Mouse (Mus musculus) neural tube, embryonic 12.5 days (tissue): ENCODE data around the gene Cdca7. TPM values are rescaled to one million over a fixed set of nuclear protein-coding genes. Genes with fewer than 3 reads are reported as not detected.

ENCODE experiments used
- ATAC-seq: fragments of 200-750 bp; cut with Nextera tagmentation; 2 replicates; pipeline ENCODE4 v1.8.0; 2017; ENCODE audit warnings: low read depth, mild to moderate bottlenecking, moderate TSS enrichment, moderate library complexity; ENCODE audit not compliant: low FRiP score
- H3K27ac ChIP-seq: fragments of 300-500 bp; sonication (generic); 2 replicates; pipeline ENCODE4 v1.5.1; 2016
- H3K27me3 ChIP-seq: fragments of 300-500 bp; sonication (generic); replicated peaks from 2 replicates; pipeline ENCODE4 v1.6.1; 2016; ENCODE audit warnings: mild to moderate bottlenecking
- H3K36me3 ChIP-seq: fragments of 300-500 bp; sonication (generic); 2 replicates; pipeline ENCODE4 v1.6.1; 2016; ENCODE audit warnings: mild to moderate bottlenecking
- H3K4me1 ChIP-seq: fragments of 300-500 bp; sonication (generic); 2 replicates; pipeline ENCODE4 v1.6.1; 2016
- H3K4me2 ChIP-seq: fragments of 300-500 bp; sonication (generic); replicated peaks from 2 replicates; pipeline ENCODE4 v1.6.1; 2016; ENCODE audit warnings: mild to moderate bottlenecking
- H3K4me3 ChIP-seq: fragments of 300-500 bp; sonication (generic); 2 replicates; pipeline ENCODE4 v1.5.1; 2016
- H3K9ac ChIP-seq: fragments of 300-500 bp; sonication (generic); 2 replicates; pipeline ENCODE4 v1.6.1; 2016; ENCODE audit warnings: mild to moderate bottlenecking
- H3K9me3 ChIP-seq: fragments of 300-500 bp; sonication (generic); 2 replicates; pipeline ENCODE4 v1.6.1; 2016; ENCODE audit warnings: mild to moderate bottlenecking
- WGBS: fragments of 180-500 bp; shearing (Covaris S2); methylation state at CpG from one replicate; pipeline ENCODE4 v1.1.7; 2016; 5-methylcytosine and 5-hydroxymethylcytosine counted together
- polyA plus RNA-seq: library from polyadenylated mRNA; unstranded; fragments of >200 nt; fragmentation: Nextera tagmentation; extraction: Ambion mirVana; gene quantifications from 2 replicates; pipeline ENCODE4 v1.2.1, GENCODE M21; 2016

Gene Cdca7
- polyA plus RNA-seq, 1 experiment from 2014 or later = 109 TPM

DNA sequence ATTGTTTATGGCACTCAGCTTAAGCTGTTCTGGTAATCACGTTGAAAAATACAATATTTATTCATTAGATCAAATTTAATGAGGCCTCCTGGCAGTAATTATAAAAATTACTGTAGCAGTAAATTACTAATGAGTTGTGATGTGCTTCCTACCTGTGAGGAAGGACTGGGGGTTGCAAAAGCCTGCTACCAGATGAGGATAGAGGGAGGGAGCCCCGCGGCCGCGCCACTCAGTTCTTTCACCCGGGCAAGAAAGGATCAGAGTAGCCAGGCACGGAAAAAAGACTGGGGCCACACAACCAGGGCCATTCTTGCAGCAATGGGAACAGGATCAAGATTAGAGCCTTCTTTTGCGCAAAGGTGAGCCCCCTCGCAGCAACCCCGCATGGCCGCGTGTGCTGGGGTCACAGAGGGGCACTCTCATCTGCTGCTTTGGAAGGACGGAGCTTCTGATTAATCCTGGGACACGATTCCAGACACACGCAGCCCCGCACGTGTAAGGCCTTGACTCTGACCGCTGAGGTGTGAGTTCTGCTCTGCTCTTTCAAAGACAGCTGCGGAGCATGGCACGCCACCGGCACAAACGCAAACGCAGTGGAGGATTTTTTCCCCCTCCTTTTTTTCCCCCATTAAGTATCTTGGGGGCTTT, 23.2 kb downstream of the Cdca7 start:
- Histone ChIP-seq H3K27ac (no peak overlapping the region), H3K4me3 (peak overlapping the region; percentile 20; the same call in 1 of the 2 replicates), H3K4me2 (peak overlapping the region; percentile 61), H3K9ac (no peak overlapping the region), H3K27me3 (peaks cover 7% of the 10 kb centered on the region; the same call in 1 of the 2 replicates), H3K36me3 (no peaks in the 10 kb centered on the region), H3K4me1 (peaks cover 15% of the 10 kb centered on the region), H3K9me3 (no peaks in the 10 kb centered on the region)
- 4% methylated on average over 23 of the region's 23 CpGs for WGBS
- ATAC-seq = no peak

DNA sequence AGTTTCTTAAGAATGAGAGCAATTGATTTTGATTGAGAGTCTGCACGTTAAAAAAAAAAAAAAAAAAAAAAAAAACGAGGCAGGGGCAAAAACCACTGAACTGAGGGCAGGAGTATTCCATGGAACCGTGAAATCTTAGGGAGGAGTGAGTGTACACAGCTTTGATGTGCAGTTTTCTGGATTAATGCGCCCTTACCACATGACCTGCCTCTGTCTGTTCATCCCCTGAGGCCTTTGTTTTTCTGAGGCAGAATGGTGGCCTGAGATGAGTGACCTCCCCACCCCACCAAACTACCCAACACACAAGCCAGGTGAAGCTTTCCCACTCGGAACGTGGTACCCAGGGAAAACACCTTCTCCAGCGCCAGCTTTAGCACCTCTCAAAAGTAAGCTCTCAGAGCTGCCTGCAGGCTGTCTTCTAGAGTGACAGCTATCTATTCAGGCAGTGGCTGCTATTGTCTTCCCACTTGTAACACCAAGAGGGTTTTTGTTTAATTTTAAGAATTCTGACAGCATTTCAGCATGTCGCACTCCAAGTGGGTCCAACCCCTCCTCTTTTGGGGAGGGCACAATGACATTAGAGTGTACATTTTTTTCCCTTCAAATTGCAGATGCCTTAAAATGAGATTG, 23.9 kb downstream of the Cdca7 start:
- ATAC-seq = no peak; the same call in 1 of the 2 replicates
- Histone ChIP-seq H3K4me1 (peaks cover 15% of the 10 kb centered on the region), H3K36me3 (no peaks in the 10 kb centered on the region), H3K4me2 (peak overlapping the region; percentile 61), H3K27me3 (peaks cover 7% of the 10 kb centered on the region; the same call in 1 of the 2 replicates), H3K4me3 (no peak overlapping the region), H3K9me3 (no peaks in the 10 kb centered on the region), H3K9ac (no peak overlapping the region), H3K27ac (no peak overlapping the region)
- WGBS = 14% methylated on average over 8 of the region's 8 CpGs

DNA sequence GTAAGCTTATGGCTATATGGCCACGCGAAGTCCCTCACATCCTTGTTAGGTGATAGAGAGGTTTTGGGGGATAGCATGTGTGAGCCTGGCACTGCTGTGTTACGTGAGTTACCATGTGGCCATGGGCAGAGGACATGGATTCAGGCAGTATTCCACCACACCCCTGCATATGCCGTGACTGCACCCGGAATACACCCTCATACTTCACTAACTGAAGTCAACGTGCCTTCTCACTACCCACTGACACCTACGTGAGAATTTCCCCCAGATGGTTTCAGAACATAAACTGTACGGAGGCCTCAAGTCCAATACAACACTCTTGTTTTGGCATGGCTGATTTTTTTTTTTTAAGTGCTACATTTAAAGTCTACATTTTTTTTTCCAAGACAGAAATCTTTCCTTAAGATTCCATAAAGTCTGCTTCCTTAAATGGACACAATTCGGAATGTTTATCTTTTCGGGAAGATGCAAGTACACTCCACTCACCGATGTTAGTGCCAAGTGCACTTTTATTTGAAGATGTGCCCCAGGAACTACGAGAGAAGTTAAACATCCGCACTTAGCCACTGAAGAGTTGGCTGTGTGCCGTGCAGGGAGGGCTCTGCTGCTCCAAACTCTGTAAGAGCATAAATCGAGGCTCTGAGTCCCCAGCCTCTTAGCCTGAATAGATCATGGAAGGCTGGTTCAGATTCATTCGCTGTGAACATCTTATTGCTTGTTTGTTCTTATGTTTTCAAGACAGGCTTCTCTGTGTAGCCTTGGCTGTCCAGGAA, 26.3 kb downstream of the Cdca7 start:
- Histone ChIP-seq H3K27me3 (peaks cover 7% of the 10 kb centered on the region; the same call in 1 of the 2 replicates), H3K9ac (no peak overlapping the region), H3K4me3 (no peak overlapping the region), H3K27ac (no peak overlapping the region), H3K9me3 (no peaks in the 10 kb centered on the region), H3K36me3 (no peaks in the 10 kb centered on the region), H3K4me2 (no peak overlapping the region), H3K4me1 (peaks cover 17% of the 10 kb centered on the region)
- no peak for ATAC-seq
- 87% methylated on average over 16 of the region's 16 CpGs for WGBS

DNA sequence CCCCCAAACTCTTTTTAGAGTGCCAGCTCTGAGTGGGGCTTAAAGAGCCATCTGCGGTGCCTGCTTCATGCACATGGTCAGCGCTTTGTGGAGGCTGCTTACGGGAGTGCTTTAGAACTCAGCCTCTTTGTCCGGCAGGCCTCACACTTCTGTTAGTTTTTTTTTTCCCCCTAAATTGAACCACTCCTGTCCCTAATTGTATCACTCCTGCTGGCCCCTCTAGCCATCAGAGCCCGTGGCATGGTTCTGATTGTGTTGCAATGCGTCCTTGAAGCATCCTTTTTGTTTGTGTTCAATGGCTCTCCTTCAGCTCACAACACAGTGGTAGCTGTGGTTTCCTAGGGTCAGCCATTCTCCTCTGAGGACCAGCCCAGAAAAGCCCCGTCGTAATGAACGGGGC, 27.7 kb downstream of the Cdca7 start:
- peaks cover 17% of the 10 kb centered on the region for H3K4me1 ChIP-seq
- H3K36me3 ChIP-seq = no peaks in the 10 kb centered on the region
- no peak overlapping the region for H3K4me3 ChIP-seq
- WGBS = 24% methylated on average over 9 of the region's 9 CpGs
- H3K9ac ChIP-seq = no peak overlapping the region
- H3K27me3 ChIP-seq = peaks cover 2% of the 10 kb centered on the region; the same call in 1 of the 2 replicates
- H3K27ac ChIP-seq = no peak overlapping the region
- no peak for ATAC-seq
- no peak overlapping the region for H3K4me2 ChIP-seq
- no peaks in the 10 kb centered on the region for H3K9me3 ChIP-seq

DNA sequence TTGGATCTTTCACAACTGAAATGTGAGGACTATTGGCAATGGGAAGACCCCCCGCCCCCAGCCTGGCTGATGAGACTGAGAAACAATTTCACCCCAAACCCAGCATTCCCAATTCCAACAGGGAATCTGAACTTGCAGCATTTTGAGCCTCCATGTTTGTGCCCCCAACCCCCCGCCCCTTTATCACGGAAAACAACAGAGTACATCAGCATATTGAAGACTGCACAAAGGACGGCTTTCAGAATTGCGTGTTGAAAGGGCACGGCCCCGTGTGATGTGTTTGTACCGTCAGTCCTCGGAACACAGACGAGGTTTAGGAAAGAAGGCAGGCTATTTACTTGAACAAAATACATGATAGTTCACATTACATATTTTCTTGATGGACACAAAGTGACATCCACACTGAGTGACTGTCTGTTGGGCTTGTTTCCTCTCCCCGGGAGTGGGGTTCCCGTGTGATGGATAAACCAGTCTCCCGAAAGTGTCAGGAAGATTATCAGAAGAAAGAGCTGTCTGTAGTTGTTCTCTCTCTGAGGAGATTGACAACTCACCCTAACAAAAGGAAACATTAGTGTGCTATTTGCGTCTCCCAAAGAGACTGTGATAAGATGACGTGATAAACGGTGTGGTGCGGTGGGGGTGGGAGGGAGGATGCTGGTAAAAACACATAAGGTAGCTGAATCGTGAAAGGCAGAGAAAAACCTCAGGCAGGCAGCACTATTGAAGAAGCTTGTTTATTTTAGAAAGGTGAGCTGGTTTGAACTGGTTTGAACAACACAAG, 32.1 kb downstream of the Cdca7 start:
- no peak for ATAC-seq
- Histone ChIP-seq H3K4me2 (0 out of 2 replicates have a peak overlapping the region, but pooled peaks have one; percentile 16), H3K27ac (no peak overlapping the region), H3K9me3 (no peaks in the 10 kb centered on the region), H3K27me3 (peaks cover 8% of the 10 kb centered on the region; the same call in 1 of the 2 replicates), H3K4me3 (no peak overlapping the region), H3K4me1 (0 out of 2 replicates have a peak, but pooled peaks cover 8% of the 10 kb centered on the region), H3K36me3 (no peaks in the 10 kb centered on the region), H3K9ac (no peak overlapping the region)
- WGBS = 42% methylated on average over 18 of the region's 18 CpGs

DNA sequence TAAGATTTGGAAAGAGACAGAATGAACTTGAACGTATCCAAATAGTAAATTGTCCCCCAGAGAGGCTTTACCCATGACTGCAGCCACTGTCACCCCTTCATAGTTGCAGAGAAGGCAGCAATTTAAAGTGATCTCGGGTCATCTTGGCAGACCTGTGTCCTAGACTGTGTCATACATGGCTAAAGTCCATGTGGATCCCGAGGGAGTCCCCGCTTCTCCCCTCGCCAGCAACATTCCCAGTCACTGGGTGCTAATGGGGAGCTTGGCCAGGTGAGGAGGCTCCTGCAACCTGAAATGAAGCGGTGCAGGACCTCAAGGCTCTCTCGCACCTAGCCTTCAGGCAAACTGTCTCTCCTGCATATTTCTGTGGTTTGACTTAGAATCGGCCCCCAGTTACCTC, 32.9 kb downstream of the Cdca7 start:
- WGBS = 90% methylated on average over 8 of the region's 8 CpGs

DNA sequence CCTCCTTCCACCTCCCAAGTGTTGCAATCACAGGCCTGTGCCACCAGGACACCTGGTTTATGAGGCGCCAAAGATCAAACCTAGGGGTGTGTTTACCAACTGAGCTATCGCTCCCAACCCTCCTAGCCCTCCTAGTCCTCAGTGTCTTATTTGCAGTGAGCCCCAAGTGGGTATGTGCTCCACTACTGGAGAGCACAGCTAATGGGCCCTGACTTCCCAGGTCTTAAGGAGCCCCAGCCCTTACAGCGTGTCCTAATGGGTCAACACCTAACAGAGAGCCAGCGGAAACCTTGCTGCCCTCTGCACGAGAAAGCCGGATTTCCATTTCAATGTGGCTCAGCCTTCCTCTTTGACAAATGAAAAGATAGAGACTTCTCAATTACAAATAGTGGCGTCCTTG, 39.6 kb downstream of the Cdca7 start:
- H3K4me1 ChIP-seq = peaks cover 12% of the 10 kb centered on the region; the same call in 1 of the 2 replicates
- H3K4me2 ChIP-seq = no peak overlapping the region
- 30% methylated on average over 7 of the region's 7 CpGs for WGBS
- ATAC-seq = no peak
- no peak overlapping the region for H3K9ac ChIP-seq
- no peaks in the 10 kb centered on the region for H3K36me3 ChIP-seq
- peaks cover 27% of the 10 kb centered on the region for H3K27me3 ChIP-seq
- no peak overlapping the region for H3K4me3 ChIP-seq
- no peaks in the 10 kb centered on the region for H3K9me3 ChIP-seq
- no peak overlapping the region for H3K27ac ChIP-seq

More for the DNA sequence above, 32.9 kb downstream of the Cdca7 start:
- H3K4me3 ChIP-seq = no peak overlapping the region
- no peaks in the 10 kb centered on the region for H3K36me3 ChIP-seq
- H3K9me3 ChIP-seq = no peaks in the 10 kb centered on the region
- no peak overlapping the region for H3K9ac ChIP-seq
- no peak for ATAC-seq
- H3K4me1 ChIP-seq = 0 out of 2 replicates have a peak, but pooled peaks cover 2% of the 10 kb centered on the region
- no peak overlapping the region for H3K4me2 ChIP-seq
- peaks cover 6% of the 10 kb centered on the region; the same call in 1 of the 2 replicates for H3K27me3 ChIP-seq
- no peak overlapping the region for H3K27ac ChIP-seq

DNA sequence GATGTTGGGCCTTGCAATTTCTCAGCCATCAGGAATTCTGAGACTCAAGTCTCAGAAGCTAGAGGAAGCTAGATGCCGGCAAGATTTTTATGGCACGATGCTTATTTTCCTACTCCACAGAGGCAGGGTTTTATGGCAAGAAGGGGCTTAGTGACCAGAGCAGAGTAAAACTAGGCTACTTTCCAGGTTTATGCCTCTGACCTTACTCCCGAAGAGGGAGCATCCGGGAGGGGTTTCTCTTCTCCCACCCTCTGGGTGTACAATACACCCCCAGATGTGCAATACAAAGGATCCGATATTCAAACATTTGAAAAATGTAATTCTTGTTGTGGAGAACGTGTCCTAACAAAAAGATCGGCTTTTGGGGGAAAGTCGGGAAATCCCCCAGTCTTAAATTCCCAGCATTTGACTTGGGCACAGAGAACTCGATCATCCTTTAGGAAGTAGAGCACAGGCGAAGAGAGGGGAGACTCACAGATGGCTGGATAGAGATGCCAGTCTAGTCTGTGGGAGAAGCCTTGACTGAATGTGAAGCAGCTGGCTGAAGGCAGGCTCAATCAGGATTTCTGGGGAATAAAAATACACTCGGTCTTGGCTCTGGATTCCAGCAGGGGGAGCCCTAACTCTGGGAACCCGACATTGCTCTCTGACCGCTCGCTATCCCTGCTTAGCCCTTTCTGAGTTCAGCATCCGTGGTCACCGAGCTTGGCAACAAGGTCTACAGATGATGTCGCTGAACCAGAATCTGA, 40.2 kb downstream of the Cdca7 start:
- Histone ChIP-seq H3K27me3 (peaks cover 27% of the 10 kb centered on the region), H3K4me2 (peak overlapping the region; percentile 38; the same call in 1 of the 2 replicates), H3K9me3 (no peaks in the 10 kb centered on the region), H3K4me1 (peaks cover 12% of the 10 kb centered on the region; the same call in 1 of the 2 replicates), H3K4me3 (no peak overlapping the region), H3K27ac (no peak overlapping the region), H3K9ac (no peak overlapping the region), H3K36me3 (no peaks in the 10 kb centered on the region)
- 13% methylated on average over 17 of the region's 17 CpGs for WGBS
- ATAC-seq = 0 out of 2 replicates have a peak, but pooled peaks have one; percentile 37

DNA sequence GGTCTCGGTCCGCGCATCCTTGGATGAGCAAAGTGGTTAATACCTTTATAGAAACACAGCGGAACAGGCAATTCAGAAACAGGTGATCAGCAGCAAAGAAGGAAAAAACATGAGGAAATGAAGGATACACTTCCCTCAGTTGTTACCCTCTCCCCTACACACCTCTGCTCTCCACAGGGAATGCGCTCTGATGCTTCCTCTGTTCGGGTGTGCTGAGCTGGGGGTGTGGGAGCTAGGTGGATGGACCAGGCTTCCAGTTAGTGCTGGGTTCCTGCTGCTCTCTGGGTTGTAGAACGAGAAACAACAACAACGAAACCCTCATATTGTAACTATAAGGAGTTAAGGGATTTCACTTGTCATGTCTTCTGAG, 40.7 kb downstream of the Cdca7 start:
- Histone ChIP-seq H3K9ac (no peak overlapping the region), H3K9me3 (no peaks in the 10 kb centered on the region), H3K27me3 (peaks cover 27% of the 10 kb centered on the region), H3K4me2 (peak overlapping the region; percentile 38; the same call in 1 of the 2 replicates), H3K4me3 (no peak overlapping the region), H3K27ac (no peak overlapping the region), H3K36me3 (no peaks in the 10 kb centered on the region), H3K4me1 (peaks cover 12% of the 10 kb centered on the region; the same call in 1 of the 2 replicates)
- no peak for ATAC-seq
- WGBS = 28% methylated on average over 8 of the region's 8 CpGs

DNA sequence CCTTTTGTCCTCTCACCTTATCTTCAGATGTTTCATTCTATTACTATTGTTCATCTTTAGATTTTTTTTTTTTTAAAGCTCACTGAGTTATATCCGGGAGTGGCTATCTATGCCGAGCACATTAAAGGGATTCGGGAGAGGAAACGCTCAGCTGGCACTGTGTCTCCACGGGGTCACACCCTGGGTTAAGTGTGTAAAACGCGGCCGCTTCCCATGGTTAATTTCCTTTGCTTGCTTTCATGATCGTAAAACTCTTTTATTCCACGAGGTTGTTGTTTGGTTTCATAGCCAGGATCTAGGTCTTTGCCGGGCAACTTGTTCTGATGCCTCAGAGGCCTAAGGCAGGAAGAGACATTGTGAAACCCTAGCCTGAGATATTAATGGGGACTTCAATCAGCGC, 48.1 kb downstream of the Cdca7 start:
- 17% methylated on average over 12 of the region's 12 CpGs for WGBS
- Histone ChIP-seq H3K4me3 (no peak overlapping the region), H3K36me3 (no peaks in the 10 kb centered on the region), H3K27ac (no peak overlapping the region), H3K27me3 (peaks cover 6% of the 10 kb centered on the region; the same call in 1 of the 2 replicates), H3K4me1 (peaks cover 2% of the 10 kb centered on the region), H3K9me3 (no peaks in the 10 kb centered on the region), H3K4me2 (no peak overlapping the region), H3K9ac (no peak overlapping the region)
- ATAC-seq = no peak

DNA sequence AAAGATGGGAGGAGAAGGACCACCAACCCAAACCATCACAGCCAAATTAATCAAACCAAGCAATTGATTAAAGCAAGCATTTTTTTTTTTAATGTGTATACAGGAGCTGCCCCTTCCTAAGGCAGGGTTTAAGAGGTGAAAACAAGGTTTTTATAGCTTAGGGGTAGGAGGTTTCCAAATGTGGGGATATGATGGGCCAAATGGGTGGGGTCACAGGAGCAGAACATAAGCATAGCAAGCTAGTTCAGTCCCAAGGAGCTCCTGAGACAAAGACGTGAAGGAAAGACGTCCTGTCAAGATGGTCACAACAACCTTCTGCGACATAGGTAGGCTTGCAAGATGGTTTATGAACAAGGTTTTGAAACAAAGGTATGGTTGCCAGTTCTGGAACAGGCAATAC, 49.6 kb downstream of the Cdca7 start:
- Histone ChIP-seq H3K36me3 (no peaks in the 10 kb centered on the region), H3K4me2 (no peak overlapping the region), H3K9me3 (no peaks in the 10 kb centered on the region), H3K4me3 (no peak overlapping the region), H3K4me1 (peaks cover 13% of the 10 kb centered on the region), H3K27ac (no peak overlapping the region), H3K27me3 (0 out of 2 replicates have a peak, but pooled peaks cover 6% of the 10 kb centered on the region), H3K9ac (no peak overlapping the region)
- ATAC-seq = no peak
- 93% methylated on average over 3 of the region's 3 CpGs for WGBS
